Mouse (Mus musculus) right cerebral cortex, postnatal 14 days (tissue): ENCODE measurements around the gene Gm21876.
"Not testable (repeated sequence)": the region's sequence is repeated elsewhere in the genome, so short reads cannot be mapped to it uniquely, and the experiment has no call there.

ENCODE experiments used
- DNase-seq: peaks from one replicate; pipeline ENCODE4 v3.0.0; 2022

Gene Gm21876

GRCm38 (mm10) chrX:21175553-21175952 lies at the start of gene Gm21876:
Gene Gm21876 (minus strand): TSS chrX:21175653.
- DNase-seq = no peak

GRCm38 (mm10) chrX:21220422-21220821 lies 45.0 kb upstream of the Gm21876 start:
- no peak for DNase-seq

- DNase-seq = not testable (repeated sequence)
These were observed 28.8 kb downstream of the Gm21876 start for GRCm38 (mm10) chrX:21146675-21147074.
